Mouse (Mus musculus): ENCODE measurements around the gene Ddx41. TPM values are rescaled to one million over a fixed set of nuclear protein-coding genes. Genes with fewer than 3 reads are reported as not detected.
A peak's percentile ranks its signal among the peaks of the same experiment; 100 is the strongest.

Gene Ddx41
- polyA plus RNA-seq, 1 experiment from 2014 or later, result 56.6 TPM

- no peak overlapping the region for H3K9ac ChIP-seq (ENCODE audit: low read depth, low read length)
- no peak for DNase-seq (ENCODE audit: low spot score)
- no peak overlapping the region for H3K4me3 ChIP-seq (ENCODE audit: low read depth, low read length)
- peaks cover 97% of the 10 kb centered on the region for H3K36me3 ChIP-seq (ENCODE audit: control insufficient read depth, insufficient read depth, low read length)
- no peak overlapping the region for H3K27ac ChIP-seq (replicated peaks; ENCODE audit: low read depth, low read length)
- no peaks in the 10 kb centered on the region for H3K4me1 ChIP-seq (ENCODE audit: control insufficient read depth, insufficient read depth, low read length)
- no peak overlapping the region for H3K4me2 ChIP-seq (ENCODE audit: low read depth, low read length)
- no peaks in the 10 kb centered on the region for H3K9me3 ChIP-seq (ENCODE audit: control insufficient read depth, low read length)
- no peak for ATAC-seq (ENCODE audit: low read depth)
- H3K27me3 ChIP-seq (replicated peaks; ENCODE audit: control insufficient read depth, insufficient read depth, low read length), result no peaks in the 10 kb centered on the region
- 89% methylated on average over 14 of the region's 15 CpGs for WGBS
Observed at GRCm38 (mm10) chr13:55549061-55549460, 12.6 kb upstream of the Ddx41 start.

DNA sequence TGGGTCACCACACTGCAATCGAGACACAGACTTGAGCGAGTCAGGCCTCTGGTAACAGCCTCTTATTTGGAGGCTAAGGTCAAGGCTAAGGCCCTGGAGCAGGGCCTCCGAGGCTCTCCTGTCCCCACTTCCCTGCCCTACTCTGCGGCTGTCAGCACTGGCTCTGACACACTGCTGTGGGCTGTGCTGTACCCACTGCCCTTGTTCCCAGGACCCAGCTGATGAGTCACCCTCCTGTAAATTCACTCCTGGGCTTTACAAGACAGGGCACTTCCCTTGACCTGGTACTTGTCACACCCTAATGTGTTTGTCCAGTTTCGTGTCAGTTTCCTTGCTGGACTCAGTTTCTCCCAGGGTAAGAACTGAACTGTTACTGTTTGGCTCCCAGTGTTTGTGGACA is 12.0 kb upstream of the Ddx41 start:
- Histone ChIP-seq H3K36me3 (ENCODE audit: control insufficient read depth, insufficient read depth, low read length) (peaks cover 98% of the 10 kb centered on the region), H3K27ac (replicated peaks; ENCODE audit: low read depth, low read length) (no peak overlapping the region), H3K4me2 (ENCODE audit: low read depth, low read length) (no peak overlapping the region), H3K27me3 (replicated peaks; ENCODE audit: control insufficient read depth, insufficient read depth, low read length) (no peaks in the 10 kb centered on the region), H3K9me3 (ENCODE audit: control insufficient read depth, low read length) (no peaks in the 10 kb centered on the region), H3K9ac (ENCODE audit: low read depth, low read length) (no peak overlapping the region), H3K4me1 (ENCODE audit: control insufficient read depth, insufficient read depth, low read length) (no peaks in the 10 kb centered on the region), H3K4me3 (ENCODE audit: low read depth, low read length) (no peak overlapping the region)
- no peak for ATAC-seq (ENCODE audit: low read depth)
- DNase-seq (ENCODE audit: low spot score), result no peak
- WGBS, result 88% methylated on average over 5 of the region's 5 CpGs

- Histone ChIP-seq H3K36me3 (ENCODE audit: control insufficient read depth, insufficient read depth, low read length) (peaks cover 99% of the 10 kb centered on the region), H3K4me2 (ENCODE audit: low read depth, low read length) (no peak overlapping the region), H3K27ac (replicated peaks; ENCODE audit: low read depth, low read length) (no peak overlapping the region), H3K27me3 (replicated peaks; ENCODE audit: control insufficient read depth, insufficient read depth, low read length) (no peaks in the 10 kb centered on the region), H3K9me3 (ENCODE audit: control insufficient read depth, low read length) (no peaks in the 10 kb centered on the region), H3K4me1 (ENCODE audit: control insufficient read depth, insufficient read depth, low read length) (no peaks in the 10 kb centered on the region), H3K4me3 (ENCODE audit: low read depth, low read length) (no peak overlapping the region), H3K9ac (ENCODE audit: low read depth, low read length) (no peak overlapping the region)
- ATAC-seq (ENCODE audit: low read depth) (no peak), DNase-seq (ENCODE audit: low spot score) (no peak)
- 95% methylated on average over 2 of the region's 2 CpGs for WGBS
Observed at GRCm38 (mm10) chr13:55547916-55548315, 11.5 kb upstream of the Ddx41 start.

GRCm38 (mm10) chr13:55544792-55545191 is 8.3 kb upstream of the Ddx41 start:
- WGBS, result 89% methylated on average over 6 of the region's 6 CpGs
- Histone ChIP-seq H3K27me3 (replicated peaks; ENCODE audit: control insufficient read depth, insufficient read depth, low read length) (no peaks in the 10 kb centered on the region), H3K36me3 (ENCODE audit: control insufficient read depth, insufficient read depth, low read length) (peaks cover 100% of the 10 kb centered on the region)

DNA sequence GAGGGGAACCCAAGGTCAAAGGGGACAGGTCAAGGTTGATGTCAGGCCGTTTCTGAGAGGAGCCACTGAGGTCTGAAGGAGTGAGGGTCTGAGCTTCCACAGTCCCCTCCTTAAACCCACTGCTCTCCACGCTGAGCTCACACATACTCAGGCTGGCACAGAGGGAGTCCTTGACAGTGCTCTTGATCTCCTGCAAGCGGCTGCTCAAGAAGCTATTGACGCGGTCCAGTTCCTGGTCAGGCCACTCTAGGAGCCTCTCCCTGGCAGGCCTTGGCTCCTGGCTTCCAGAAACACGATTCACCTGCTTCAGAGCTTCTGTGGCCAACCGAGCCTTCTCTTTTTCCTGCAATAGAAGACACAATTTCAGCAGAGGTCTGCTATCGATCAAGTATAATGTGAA is 7.0 kb upstream of the Ddx41 start:
- ATAC-seq (ENCODE audit: low read depth), result no peak
- Histone ChIP-seq H3K27me3 (replicated peaks; ENCODE audit: control insufficient read depth, insufficient read depth, low read length) (no peaks in the 10 kb centered on the region), H3K9me3 (ENCODE audit: control insufficient read depth, low read length) (no peaks in the 10 kb centered on the region), H3K4me2 (ENCODE audit: low read depth, low read length) (no peak overlapping the region), H3K36me3 (ENCODE audit: control insufficient read depth, insufficient read depth, low read length) (peaks cover 100% of the 10 kb centered on the region), H3K4me3 (ENCODE audit: low read depth, low read length) (no peak overlapping the region), H3K27ac (replicated peaks; ENCODE audit: low read depth, low read length) (no peak overlapping the region), H3K9ac (ENCODE audit: low read depth, low read length) (no peak overlapping the region), H3K4me1 (ENCODE audit: control insufficient read depth, insufficient read depth, low read length) (no peaks in the 10 kb centered on the region)
- DNase-seq (ENCODE audit: low spot score), result no peak
- 85% methylated on average over 8 of the region's 8 CpGs for WGBS

More at GRCm38 (mm10) chr13:55544792-55545191, 8.3 kb upstream of the Ddx41 start:
- DNase-seq (ENCODE audit: low spot score) (no peak), ATAC-seq (ENCODE audit: low read depth) (no peak)
- Histone ChIP-seq H3K27ac (replicated peaks; ENCODE audit: low read depth, low read length) (no peak overlapping the region), H3K4me3 (ENCODE audit: low read depth, low read length) (no peak overlapping the region), H3K4me2 (ENCODE audit: low read depth, low read length) (no peak overlapping the region), H3K9me3 (ENCODE audit: control insufficient read depth, low read length) (no peaks in the 10 kb centered on the region), H3K9ac (ENCODE audit: low read depth, low read length) (no peak overlapping the region), H3K4me1 (ENCODE audit: control insufficient read depth, insufficient read depth, low read length) (no peaks in the 10 kb centered on the region)

DNA sequence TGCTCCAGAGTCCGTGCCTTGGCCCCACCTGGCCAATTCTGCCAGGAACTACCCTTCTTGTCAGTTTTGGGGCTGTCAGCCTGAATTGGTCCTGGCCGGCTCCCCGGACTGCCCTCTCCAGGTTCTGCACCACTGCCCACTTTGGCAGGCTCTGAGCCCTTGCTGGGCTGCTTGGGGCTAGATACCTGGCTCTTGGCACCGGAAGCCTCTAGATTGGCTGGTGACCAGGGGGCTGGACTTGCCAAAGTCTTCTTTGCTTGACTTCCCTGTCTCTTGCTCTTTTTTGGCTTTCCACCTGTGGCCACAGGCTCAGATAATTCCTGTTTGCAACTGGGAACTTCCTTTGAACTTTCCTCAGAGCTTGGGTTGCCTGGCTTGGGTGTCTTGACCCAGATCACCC is 6.4 kb upstream of the Ddx41 start:
- DNase-seq (ENCODE audit: low spot score), result no peak
- Histone ChIP-seq H3K36me3 (ENCODE audit: control insufficient read depth, insufficient read depth, low read length) (peaks cover 94% of the 10 kb centered on the region), H3K9me3 (ENCODE audit: control insufficient read depth, low read length) (no peaks in the 10 kb centered on the region), H3K4me1 (ENCODE audit: control insufficient read depth, insufficient read depth, low read length) (no peaks in the 10 kb centered on the region), H3K4me3 (ENCODE audit: low read depth, low read length) (no peak overlapping the region), H3K27ac (replicated peaks; ENCODE audit: low read depth, low read length) (no peak overlapping the region), H3K4me2 (ENCODE audit: low read depth, low read length) (no peak overlapping the region), H3K27me3 (replicated peaks; ENCODE audit: control insufficient read depth, insufficient read depth, low read length) (no peaks in the 10 kb centered on the region), H3K9ac (ENCODE audit: low read depth, low read length) (no peak overlapping the region)
- 91% methylated on average over 4 of the region's 4 CpGs for WGBS
- no peak for ATAC-seq (ENCODE audit: low read depth)

DNA sequence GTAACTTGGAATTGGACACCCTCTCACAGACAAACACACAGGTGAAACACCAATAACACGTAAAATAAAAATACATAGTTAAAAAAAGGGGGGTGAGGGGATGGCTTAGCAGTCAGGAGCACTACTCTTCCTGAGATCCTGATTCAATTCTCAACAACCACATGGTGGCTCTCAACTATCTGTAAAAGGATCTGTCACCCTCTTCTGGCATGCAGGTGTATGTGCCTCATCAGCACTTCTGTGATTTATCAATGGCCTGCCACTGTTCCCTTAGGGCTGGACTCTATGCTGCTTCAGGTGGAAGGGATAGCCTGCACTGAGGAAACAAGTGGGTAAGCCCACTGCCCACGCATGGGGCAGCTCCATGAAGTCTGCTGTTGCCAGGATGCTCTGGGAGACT is 4.5 kb upstream of the Ddx41 start:
- ATAC-seq (ENCODE audit: low read depth) (no peak), DNase-seq (ENCODE audit: low spot score) (no peak)
- Histone ChIP-seq H3K9me3 (ENCODE audit: control insufficient read depth, low read length) (no peaks in the 10 kb centered on the region), H3K9ac (ENCODE audit: low read depth, low read length) (no peak overlapping the region), H3K27me3 (replicated peaks; ENCODE audit: control insufficient read depth, insufficient read depth, low read length) (no peaks in the 10 kb centered on the region), H3K4me1 (ENCODE audit: control insufficient read depth, insufficient read depth, low read length) (no peaks in the 10 kb centered on the region), H3K4me3 (ENCODE audit: low read depth, low read length) (no peak overlapping the region), H3K36me3 (ENCODE audit: control insufficient read depth, insufficient read depth, low read length) (peaks cover 74% of the 10 kb centered on the region), H3K27ac (replicated peaks; ENCODE audit: low read depth, low read length) (no peak overlapping the region), H3K4me2 (ENCODE audit: low read depth, low read length) (no peak overlapping the region)
- 96% methylated on average over 2 of the region's 2 CpGs for WGBS

GRCm38 (mm10) chr13:55535796-55536193 is 663 bp downstream of the Ddx41 start:
- ATAC-seq (ENCODE audit: low read depth) (no peak; the same call in 1 of the 2 replicates), DNase-seq (ENCODE audit: low spot score) (no peak)
- Histone ChIP-seq H3K27me3 (replicated peaks; ENCODE audit: control insufficient read depth, insufficient read depth, low read length) (no peaks in the 10 kb centered on the region), H3K36me3 (ENCODE audit: control insufficient read depth, insufficient read depth, low read length) (peaks cover 63% of the 10 kb centered on the region), H3K4me3 (ENCODE audit: low read depth, low read length) (peak overlapping the region; percentile 82), H3K4me1 (ENCODE audit: control insufficient read depth, insufficient read depth, low read length) (peaks cover 9% of the 10 kb centered on the region), H3K27ac (replicated peaks; ENCODE audit: low read depth, low read length) (no peak overlapping the region), H3K9me3 (ENCODE audit: control insufficient read depth, low read length) (no peaks in the 10 kb centered on the region), H3K9ac (ENCODE audit: low read depth, low read length) (peak overlapping the region; percentile 78), H3K4me2 (ENCODE audit: low read depth, low read length) (peak overlapping the region; percentile 93)
- WGBS, result 22% methylated on average over 12 of the region's 17 CpGs

- Histone ChIP-seq H3K4me2 (ENCODE audit: low read depth, low read length) (peak overlapping the region; percentile 93), H3K9ac (ENCODE audit: low read depth, low read length) (peak overlapping the region; percentile 78; the same call in 1 of the 2 replicates), H3K36me3 (ENCODE audit: control insufficient read depth, insufficient read depth, low read length) (peaks cover 64% of the 10 kb centered on the region), H3K9me3 (ENCODE audit: control insufficient read depth, low read length) (no peaks in the 10 kb centered on the region), H3K27ac (replicated peaks; ENCODE audit: low read depth, low read length) (no peak overlapping the region), H3K27me3 (replicated peaks; ENCODE audit: control insufficient read depth, insufficient read depth, low read length) (no peaks in the 10 kb centered on the region), H3K4me1 (ENCODE audit: control insufficient read depth, insufficient read depth, low read length) (peaks cover 9% of the 10 kb centered on the region), H3K4me3 (ENCODE audit: low read depth, low read length) (peak overlapping the region; percentile 82)
- DNase-seq (ENCODE audit: low spot score) (no peak), ATAC-seq (ENCODE audit: low read depth) (no peak)
- WGBS, result 92% methylated on average over 15 of the region's 15 CpGs
Observed at GRCm38 (mm10) chr13:55535191-55535590, 1.3 kb downstream of the Ddx41 start.

Measured in embryonic facial prominence, embryonic 14.5 days (tissue).